Mouse (Mus musculus): ENCODE data around the gene Ppfibp2. TPM values are rescaled to one million over a fixed set of nuclear protein-coding genes. Genes with fewer than 3 reads are reported as not detected.

Ppfibp2 gene
- polyA plus RNA-seq, 1 experiment from 2014 or later: 4.2 TPM

- Histone ChIP-seq H3K27me3 (ENCODE audit: control insufficient read depth, insufficient read depth, low read length) (no peaks in the 10 kb centered on the region; the same call in 1 of the 2 replicates), H3K4me3 (ENCODE audit: low read depth, low read length) (no peak overlapping the region), H3K4me2 (ENCODE audit: low read depth, low read length, severe bottlenecking) (no peak overlapping the region), H3K9me3 (ENCODE audit: control insufficient read depth, low read length) (no peaks in the 10 kb centered on the region), H3K36me3 (ENCODE audit: control insufficient read depth, insufficient read depth, low read length) (no peaks in the 10 kb centered on the region), H3K9ac (ENCODE audit: low read length) (no peak overlapping the region), H3K27ac (ENCODE audit: low read depth, low read length) (no peak overlapping the region), H3K4me1 (replicated peaks; ENCODE audit: control insufficient read depth, insufficient read depth, low read length) (peaks cover 12% of the 10 kb centered on the region)
- DNase-seq (ENCODE audit: low spot score) (no peak), ATAC-seq (replicated peaks; ENCODE audit: low FRiP score) (no peak)
- WGBS: 83% methylated on average over 6 of the region's 6 CpGs
These were observed 68.6 kb downstream of the Ppfibp2 start for GRCm38 (mm10) chr7:107663621-107664020.

GRCm38 (mm10) chr7:107664063-107665056, 69.4 kb downstream of the Ppfibp2 start:
- ATAC-seq (replicated peaks; ENCODE audit: low FRiP score): no peak
- Histone ChIP-seq H3K9me3 (ENCODE audit: control insufficient read depth, low read length) (no peaks in the 10 kb centered on the region), H3K27me3 (ENCODE audit: control insufficient read depth, insufficient read depth, low read length) (no peaks in the 10 kb centered on the region; the same call in 1 of the 2 replicates), H3K4me3 (ENCODE audit: low read depth, low read length) (no peak overlapping the region), H3K27ac (ENCODE audit: low read depth, low read length) (no peak overlapping the region), H3K4me1 (replicated peaks; ENCODE audit: control insufficient read depth, insufficient read depth, low read length) (peaks cover 12% of the 10 kb centered on the region), H3K9ac (ENCODE audit: low read length) (no peak overlapping the region), H3K4me2 (ENCODE audit: low read depth, low read length, severe bottlenecking) (no peak overlapping the region), H3K36me3 (ENCODE audit: control insufficient read depth, insufficient read depth, low read length) (no peaks in the 10 kb centered on the region)
- DNase-seq (ENCODE audit: low spot score): no peak
- 50% methylated on average over 8 of the region's 8 CpGs for WGBS

GRCm38 (mm10) chr7:107665221-107665585, 70.2 kb downstream of the Ppfibp2 start:
- Histone ChIP-seq H3K9ac (ENCODE audit: low read length) (peak overlapping the region; percentile 41), H3K4me3 (ENCODE audit: low read depth, low read length) (no peak overlapping the region), H3K4me2 (ENCODE audit: low read depth, low read length, severe bottlenecking) (peak overlapping the region; percentile 36; the same call in 1 of the 2 replicates), H3K27me3 (ENCODE audit: control insufficient read depth, insufficient read depth, low read length) (no peaks in the 10 kb centered on the region; the same call in 1 of the 2 replicates), H3K27ac (ENCODE audit: low read depth, low read length) (peak overlapping the region; percentile 66; the same call in 1 of the 2 replicates), H3K36me3 (ENCODE audit: control insufficient read depth, insufficient read depth, low read length) (no peaks in the 10 kb centered on the region), H3K4me1 (replicated peaks; ENCODE audit: control insufficient read depth, insufficient read depth, low read length) (peaks cover 12% of the 10 kb centered on the region), H3K9me3 (ENCODE audit: control insufficient read depth, low read length) (no peaks in the 10 kb centered on the region)
- WGBS: 43% methylated on average over 4 of the region's 4 CpGs
- DNase-seq (ENCODE audit: low spot score): no peak
- ATAC-seq (replicated peaks; ENCODE audit: low FRiP score): 0 out of 2 replicates have a peak, but pooled peaks have one; percentile 4

- 9% methylated on average over 9 of the region's 9 CpGs for WGBS
- Histone ChIP-seq H3K27me3 (ENCODE audit: control insufficient read depth, insufficient read depth, low read length) (no peaks in the 10 kb centered on the region; the same call in 1 of the 2 replicates), H3K27ac (ENCODE audit: low read depth, low read length) (peak overlapping the region; percentile 66; the same call in 1 of the 2 replicates), H3K4me2 (ENCODE audit: low read depth, low read length, severe bottlenecking) (peak overlapping the region; percentile 36), H3K4me1 (replicated peaks; ENCODE audit: control insufficient read depth, insufficient read depth, low read length) (peaks cover 12% of the 10 kb centered on the region), H3K4me3 (ENCODE audit: low read depth, low read length) (peak overlapping the region; percentile 13), H3K9ac (ENCODE audit: low read length) (peak overlapping the region; percentile 41), H3K9me3 (ENCODE audit: control insufficient read depth, low read length) (no peaks in the 10 kb centered on the region), H3K36me3 (ENCODE audit: control insufficient read depth, insufficient read depth, low read length) (no peaks in the 10 kb centered on the region)
- DNase-seq (ENCODE audit: low spot score) (peak; percentile 60), ATAC-seq (replicated peaks; ENCODE audit: low FRiP score) (peak; percentile 51)
These were observed 70.7 kb downstream of the Ppfibp2 start for GRCm38 (mm10) chr7:107665586-107666261.

GRCm38 (mm10) chr7:107666262-107666902, 71.4 kb downstream of the Ppfibp2 start:
- Histone ChIP-seq H3K4me1 (replicated peaks; ENCODE audit: control insufficient read depth, insufficient read depth, low read length) (peaks cover 12% of the 10 kb centered on the region), H3K27ac (ENCODE audit: low read depth, low read length) (peak overlapping the region; percentile 66; the same call in 1 of the 2 replicates), H3K4me3 (ENCODE audit: low read depth, low read length) (peak overlapping the region; percentile 13), H3K4me2 (ENCODE audit: low read depth, low read length, severe bottlenecking) (peak overlapping the region; percentile 36; the same call in 1 of the 2 replicates), H3K9ac (ENCODE audit: low read length) (peak overlapping the region; percentile 41), H3K27me3 (ENCODE audit: control insufficient read depth, insufficient read depth, low read length) (no peaks in the 10 kb centered on the region; the same call in 1 of the 2 replicates), H3K9me3 (ENCODE audit: control insufficient read depth, low read length) (no peaks in the 10 kb centered on the region), H3K36me3 (ENCODE audit: control insufficient read depth, insufficient read depth, low read length) (no peaks in the 10 kb centered on the region)
- ATAC-seq (replicated peaks; ENCODE audit: low FRiP score) (no peak; the same call in 1 of the 2 replicates), DNase-seq (ENCODE audit: low spot score) (no peak)
- 56% methylated on average over 13 of the region's 13 CpGs for WGBS

- DNase-seq (ENCODE audit: low spot score) (no peak), ATAC-seq (replicated peaks; ENCODE audit: low FRiP score) (no peak)
- Histone ChIP-seq H3K4me1 (replicated peaks; ENCODE audit: control insufficient read depth, insufficient read depth, low read length) (peaks cover 12% of the 10 kb centered on the region), H3K36me3 (ENCODE audit: control insufficient read depth, insufficient read depth, low read length) (no peaks in the 10 kb centered on the region), H3K27me3 (ENCODE audit: control insufficient read depth, insufficient read depth, low read length) (no peaks in the 10 kb centered on the region; the same call in 1 of the 2 replicates), H3K9me3 (ENCODE audit: control insufficient read depth, low read length) (no peaks in the 10 kb centered on the region), H3K4me2 (ENCODE audit: low read depth, low read length, severe bottlenecking) (no peak overlapping the region), H3K27ac (ENCODE audit: low read depth, low read length) (no peak overlapping the region), H3K9ac (ENCODE audit: low read length) (no peak overlapping the region), H3K4me3 (ENCODE audit: low read depth, low read length) (no peak overlapping the region)
- 95% methylated on average over 5 of the region's 5 CpGs for WGBS
These were observed 73.5 kb downstream of the Ppfibp2 start for GRCm38 (mm10) chr7:107668514-107668913.

- WGBS: 73% methylated on average over 3 of the region's 3 CpGs
These were observed 80.2 kb downstream of the Ppfibp2 start for GRCm38 (mm10) chr7:107675224-107675623.

More at GRCm38 (mm10) chr7:107675224-107675623, 80.2 kb downstream of the Ppfibp2 start:
- Histone ChIP-seq H3K27me3 (ENCODE audit: control insufficient read depth, insufficient read depth, low read length) (no peaks in the 10 kb centered on the region), H3K4me2 (ENCODE audit: low read depth, low read length, severe bottlenecking) (no peak overlapping the region), H3K4me1 (replicated peaks; ENCODE audit: control insufficient read depth, insufficient read depth, low read length) (no peaks in the 10 kb centered on the region; the same call in 1 of the 2 replicates), H3K36me3 (ENCODE audit: control insufficient read depth, insufficient read depth, low read length) (no peaks in the 10 kb centered on the region), H3K4me3 (ENCODE audit: low read depth, low read length) (no peak overlapping the region), H3K9me3 (ENCODE audit: control insufficient read depth, low read length) (no peaks in the 10 kb centered on the region), H3K27ac (ENCODE audit: low read depth, low read length) (no peak overlapping the region), H3K9ac (ENCODE audit: low read length) (no peak overlapping the region)
- DNase-seq (ENCODE audit: low spot score) (no peak), ATAC-seq (replicated peaks; ENCODE audit: low FRiP score) (no peak)
